Mouse (Mus musculus): ENCODE data around the gene Slco3a1. TPM values are rescaled to one million over a fixed set of nuclear protein-coding genes. Genes with fewer than 3 reads are reported as not detected.

The Slco3a1 gene
- total and polyA plus RNA-seq, 3 experiments = 0.04 to 0.35 TPM; not detected in 1

- H3K4me1 ChIP-seq (ENCODE audit: control insufficient read depth in 1 of 2, insufficient read depth in 2 of 2) = peaks cover 0 to 16% of the 10 kb centered on the region in 2 experiments; a peak in 2 of 4 replicates
- H3K9me3 ChIP-seq (replicated peaks; ENCODE audit: low read length) = peaks cover 17% of the 10 kb centered on the region
- H3K36me3 ChIP-seq (replicated peaks in 1 of 2; ENCODE audit: control insufficient read depth in 1 of 2, insufficient read depth in 1 of 2, low read length in 1 of 2) = no peaks in the 10 kb centered on the region
- in situ Hi-C loops (cut with MboI; ENCODE audit: low pct_ligation_motif_present, low pct_unique_long_range_greater_than_20kb, low sequenced_read_pairs) (no loop called here), dilution Hi-C loops (cut with MboI; ENCODE audit: extremely low pct_ligation_motif_present, extremely low pct_unique_long_range_greater_than_20kb, low sequenced_read_pairs) (no loop called here)
- H3K79me2 ChIP-seq (replicated peaks; ENCODE audit: control insufficient read depth, extremely low read depth, insufficient read depth, poor library complexity, severe bottlenecking) = no peaks in the 10 kb centered on the region
- no peaks in the 10 kb centered on the region for H3K27me3 ChIP-seq (replicated peaks)
- no peak for DNase-seq (ENCODE audit: extremely low read depth)
- TF ChIP-seq MAZ (IDR thresholded peaks at IDR 0.05; ENCODE audit: low read depth, low read length) (no peak), SMC3 (IDR thresholded peaks at IDR 0.05; ENCODE audit: low read depth, low read length) (no peak), CHD2 (IDR thresholded peaks at IDR 0.05; ENCODE audit: low read length) (no peak)
- H3K27ac ChIP-seq (ENCODE audit: insufficient read depth, low read depth) = no peak overlapping the region
- H3K9ac ChIP-seq (ENCODE audit: insufficient read depth, low read depth) = no peak overlapping the region
- no peak overlapping the region for H3K4me2 ChIP-seq (ENCODE audit: insufficient read depth, low read depth, poor library complexity, severe bottlenecking)
- no peak overlapping the region for H3K4me3 ChIP-seq (replicated peaks in 1 of 3; ENCODE audit: low read depth in 2 of 3, low read length in 2 of 3, poor library complexity in 1 of 3)
Measured at GRCm38 (mm10) chr7:74493775-74494174, 60.8 kb downstream of the Slco3a1 start.

- no peaks in the 10 kb centered on the region for H3K27me3 ChIP-seq (replicated peaks)
- no peaks in the 10 kb centered on the region for H3K79me2 ChIP-seq (replicated peaks; ENCODE audit: control insufficient read depth, extremely low read depth, insufficient read depth, poor library complexity, severe bottlenecking)
- no peak overlapping the region for H3K4me3 ChIP-seq (replicated peaks in 1 of 3; ENCODE audit: low read depth in 2 of 3, low read length in 2 of 3, poor library complexity in 1 of 3)
- DNase-seq (ENCODE audit: extremely low read depth) = no peak
- peaks cover 0 to 11% of the 10 kb centered on the region in 2 experiments; a peak in 2 of 4 replicates for H3K4me1 ChIP-seq (ENCODE audit: control insufficient read depth in 1 of 2, insufficient read depth in 2 of 2)
- TF ChIP-seq USF2 (conservative IDR thresholded peaks at IDR 0.05; ENCODE audit: low read depth, low read length) (no peak), MEF2A (IDR thresholded peaks at IDR 0.05; ENCODE audit: borderline replicate concordance, low read depth, low read length) (no peak), MYC (IDR thresholded peaks at IDR 0.05; ENCODE audit: low read depth, low read length) (no peak), ELF1 (IDR thresholded peaks at IDR 0.05; ENCODE audit: low read depth, low read length) (no peak), ZKSCAN1 (IDR thresholded peaks at IDR 0.05; ENCODE audit: borderline replicate concordance, low read depth, low read length) (no peak), PAX5 (IDR thresholded peaks at IDR 0.05; ENCODE audit: low read length) (no peak), RCOR1 (conservative IDR thresholded peaks at IDR 0.05; ENCODE audit: low read depth, low read length) (no peak), IRF4 (IDR thresholded peaks at IDR 0.05; ENCODE audit: low read depth, low read length) (no peak), GABPA (IDR thresholded peaks at IDR 0.05; ENCODE audit: insufficient replicate concordance, low read depth, low read length) (no peak), POLR2A (IDR thresholded peaks at IDR 0.05; ENCODE audit: low read depth, low read length) (no peak), HCFC1 (IDR thresholded peaks at IDR 0.05; ENCODE audit: low read depth, low read length) (no peak), RAD21 (IDR thresholded peaks at IDR 0.05; ENCODE audit: low read depth, low read length) (no peak), CHD1 (IDR thresholded peaks at IDR 0.05; ENCODE audit: low read depth, low read length) (no peak), TCF12 (IDR thresholded peaks at IDR 0.05; ENCODE audit: low read depth, low read length) (no peak), UBTF (IDR thresholded peaks at IDR 0.05; ENCODE audit: low read depth, low read length) (no peak), NELFE (IDR thresholded peaks at IDR 0.05; ENCODE audit: low read depth, low read length) (no peak)
- no peaks in the 10 kb centered on the region for H3K36me3 ChIP-seq (replicated peaks in 1 of 2; ENCODE audit: control insufficient read depth in 1 of 2, insufficient read depth in 1 of 2, low read length in 1 of 2)
- dilution Hi-C loops (cut with MboI; ENCODE audit: extremely low pct_ligation_motif_present, extremely low pct_unique_long_range_greater_than_20kb, low sequenced_read_pairs) (no loop called here), in situ Hi-C loops (cut with MboI; ENCODE audit: low pct_ligation_motif_present, low pct_unique_long_range_greater_than_20kb, low sequenced_read_pairs) (no loop called here)
- no peak overlapping the region for H3K4me2 ChIP-seq (ENCODE audit: insufficient read depth, low read depth, poor library complexity, severe bottlenecking)
- no peak overlapping the region for H3K27ac ChIP-seq (ENCODE audit: insufficient read depth, low read depth)
- no peak overlapping the region for H3K9ac ChIP-seq (ENCODE audit: insufficient read depth, low read depth)
- H3K9me3 ChIP-seq (replicated peaks; ENCODE audit: low read length) = peaks cover 22% of the 10 kb centered on the region
Measured at GRCm38 (mm10) chr7:74491683-74492355, 62.8 kb downstream of the Slco3a1 start.
